Mouse (Mus musculus): ENCODE data around the gene Ppid. TPM values are rescaled to one million over a fixed set of nuclear protein-coding genes. Genes with fewer than 3 reads are reported as not detected.
A peak's percentile ranks its signal among the peaks of the same experiment; 100 is the strongest.

Ppid gene
- polyA plus RNA-seq, 2 experiments = 117 to 149 TPM

DNA sequence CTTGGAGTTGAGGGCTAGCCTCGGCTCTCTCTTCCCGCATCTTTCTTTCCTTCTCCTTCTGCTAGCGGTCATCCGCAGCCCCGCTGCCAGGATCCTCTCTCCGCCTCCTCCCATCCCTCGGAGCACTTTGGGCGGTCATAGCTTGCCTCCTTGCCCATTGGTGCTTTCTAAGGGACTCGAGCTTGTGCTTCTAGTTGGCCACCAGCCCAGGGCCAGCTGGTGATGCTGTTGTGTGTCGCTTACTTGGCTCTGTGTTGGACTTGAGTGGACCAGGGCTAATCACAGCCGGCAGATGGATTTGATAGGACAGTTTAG is 38.2 kb downstream of the Ppid start, which contains the start of gene Etfdh:
TSS of gene Etfdh (minus strand) at position 85 of the 315 bp plus-strand sequence.
- Histone ChIP-seq H3K4me1 (ENCODE audit: control insufficient read depth, insufficient read depth, low read length) (no peaks in the 10 kb centered on the region; the same call in 1 of the 2 replicates), H3K36me3 (ENCODE audit: control insufficient read depth, insufficient read depth, low read length) (peaks cover 22% of the 10 kb centered on the region), H3K27ac (replicated peaks; ENCODE audit: low read depth, low read length) (peak within 1 kb of the TSS; percentile 69), H3K4me2 (replicated peaks; ENCODE audit: low read depth, low read length, severe bottlenecking) (peak within 1 kb of the TSS; percentile 87), H3K9me3 (ENCODE audit: control insufficient read depth, low read length) (0 out of 2 replicates have a peak, but pooled peaks cover 3% of the 10 kb centered on the region), H3K9ac (ENCODE audit: low read depth, low read length, severe bottlenecking) (peak within 1 kb of the TSS; percentile 70), H3K4me3 (replicated peaks; ENCODE audit: low read length) (peak within 1 kb of the TSS; percentile 76), H3K27me3 (ENCODE audit: control insufficient read depth, insufficient read depth, low read length) (no peaks in the 10 kb centered on the region)
- peak; percentile 34 for ATAC-seq (ENCODE audit: low FRiP score, low read depth)
- under 1% methylated on average over 11 of the region's 11 CpGs for WGBS
- no peak for TF ChIP-seq POLR2A (IDR thresholded peaks at IDR 0.05; ENCODE audit: borderline replicate concordance, extremely low read depth, insufficient read depth, insufficient read length)
- peak; percentile 59 for DNase-seq (ENCODE audit: low spot score)

DNA sequence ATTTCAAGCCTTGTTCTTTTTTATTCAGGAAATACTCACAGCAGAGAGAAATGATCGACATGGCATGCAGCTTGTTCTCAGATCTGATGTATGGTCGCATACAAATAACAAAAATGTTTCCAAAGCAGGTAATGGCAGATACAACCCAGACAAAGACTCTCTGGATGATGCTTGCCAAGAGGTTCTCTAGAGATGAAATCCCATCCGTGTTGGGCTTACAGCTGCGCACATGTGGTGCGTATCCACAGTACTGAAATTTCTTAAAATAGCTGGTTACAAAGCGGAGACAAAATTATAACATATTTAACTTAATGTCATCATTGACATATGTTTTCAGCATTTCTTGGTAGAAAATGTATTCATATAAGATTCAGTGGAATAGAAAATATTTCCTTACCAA is 61.0 kb downstream of the Ppid start:
- H3K9me3 ChIP-seq (ENCODE audit: control insufficient read depth, low read length) = no peaks in the 10 kb centered on the region
- no peak overlapping the region for H3K4me3 ChIP-seq (replicated peaks; ENCODE audit: low read length)
- no peak for ATAC-seq (ENCODE audit: low FRiP score, low read depth)
- TF ChIP-seq POLR2A (IDR thresholded peaks at IDR 0.05; ENCODE audit: borderline replicate concordance, extremely low read depth, insufficient read depth, insufficient read length) = no peak
- H3K27ac ChIP-seq (replicated peaks; ENCODE audit: low read depth, low read length) = no peak overlapping the region
- H3K27me3 ChIP-seq (ENCODE audit: control insufficient read depth, insufficient read depth, low read length) = no peaks in the 10 kb centered on the region
- DNase-seq (ENCODE audit: low spot score) = peak; percentile 33
- no peaks in the 10 kb centered on the region for H3K4me1 ChIP-seq (ENCODE audit: control insufficient read depth, insufficient read depth, low read length)
- no peak overlapping the region for H3K4me2 ChIP-seq (replicated peaks; ENCODE audit: low read depth, low read length, severe bottlenecking)
- no peaks in the 10 kb centered on the region for H3K36me3 ChIP-seq (ENCODE audit: control insufficient read depth, insufficient read depth, low read length)
- no peak overlapping the region for H3K9ac ChIP-seq (ENCODE audit: low read depth, low read length, severe bottlenecking)
- 84% methylated on average over 6 of the region's 6 CpGs for WGBS

Other genes with a start within 250 kb of the Ppid start
- 7.5 and 8.8 TPM in 2 replicates for gene Fnip2, start 23.5 kb upstream of the Ppid start, polyA plus RNA-seq (2012; rRNA removed)
- gene Fnip2, start 23.5 kb upstream of the Ppid start, polyA plus RNA-seq (2014; fragmentation: Nextera tagmentation; extraction: Ambion mirVana) = 4.1 and 6.2 TPM in 2 replicates
- 15.7 and 18.7 TPM in 2 replicates for gene 4930579G24Rik, start 37.7 kb downstream of the Ppid start, polyA plus RNA-seq (2012; rRNA removed)
- 24.7 and 26.8 TPM in 2 replicates for gene 4930579G24Rik, start 37.7 kb downstream of the Ppid start, polyA plus RNA-seq (2014; fragmentation: Nextera tagmentation; extraction: Ambion mirVana)
- 32.5 and 37.5 TPM in 2 replicates for gene Etfdh, start 38.2 kb downstream of the Ppid start, polyA plus RNA-seq (2012; rRNA removed)
- gene Etfdh, start 38.2 kb downstream of the Ppid start, polyA plus RNA-seq (2014; fragmentation: Nextera tagmentation; extraction: Ambion mirVana) = 51.7 and 54.1 TPM in 2 replicates
- gene Rxfp1, start 146.5 kb downstream of the Ppid start, polyA plus RNA-seq (2012; rRNA removed) = 0.51 and 1.0 TPM in 2 replicates
- gene Rxfp1, start 146.5 kb downstream of the Ppid start, polyA plus RNA-seq (2014; fragmentation: Nextera tagmentation; extraction: Ambion mirVana) = 0.08 and 0.25 TPM in 2 replicates

Measured in limb, embryonic 14.5 days (tissue).